Mouse (Mus musculus) E14TG2a.4 (cell line): ENCODE measurements around the gene Tenm2.

Source experiments
- H3K27me3 ChIP-seq: 2 replicates; pipeline ENCODE4 v1.6.1; 2014; ENCODE audit warnings: low read length, control low read depth; ENCODE audit not compliant: insufficient read depth
- H3K36me3 ChIP-seq: 2 replicates; pipeline ENCODE4 v1.6.1; 2014; ENCODE audit warnings: low read length, control low read depth; ENCODE audit not compliant: insufficient read depth
- H3K4me1 ChIP-seq: replicated peaks from 2 replicates; pipeline ENCODE4 v1.6.1; 2014; ENCODE audit warnings: low read depth, low read length, control low read depth
- H3K4me3 ChIP-seq: replicated peaks from 2 replicates; pipeline ENCODE4 v1.5.1; 2014; ENCODE audit warnings: mild to moderate bottlenecking, low read length
- H3K9me3 ChIP-seq: 2 replicates; pipeline ENCODE4 v1.6.1; 2014; ENCODE audit warnings: low read length, control low read depth
- CTCF ChIP-seq: conservative IDR thresholded peaks from 2 replicates; pipeline ENCODE4 v1.5.1; 2014; ENCODE audit warnings: low read length
- NANOG ChIP-seq: IDR thresholded peaks from 2 replicates; pipeline ENCODE4 v1.6.1; 2014; ENCODE audit warnings: borderline replicate concordance, low read length, mixed read lengths
- POU5F1 ChIP-seq: IDR thresholded peaks from 2 replicates; pipeline ENCODE4 v1.6.1; 2014; ENCODE audit warnings: low read length, borderline replicate concordance

The Tenm2 gene

DNA sequence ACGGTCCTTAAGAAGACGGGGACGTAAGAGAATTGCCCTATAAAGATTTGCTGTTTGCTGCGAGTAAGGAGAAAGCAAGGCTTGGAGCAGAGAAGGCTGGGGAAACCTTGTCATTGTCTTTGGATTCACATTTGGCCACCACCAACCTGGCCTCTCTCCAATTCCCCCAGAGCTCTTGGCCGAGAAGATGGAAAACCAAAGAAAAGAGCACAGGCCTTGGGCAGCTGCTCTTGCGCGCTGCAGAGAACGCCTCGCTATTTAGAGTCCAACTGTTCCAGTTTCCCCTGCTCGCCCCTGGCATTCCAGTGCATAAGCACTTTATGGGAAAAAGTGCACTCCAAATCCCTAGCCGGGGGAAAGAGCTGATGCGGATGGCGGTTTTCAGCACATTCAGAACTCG, 1139.5 kb downstream of the Tenm2 start:
- H3K4me3 ChIP-seq = no peak overlapping the region
- TF ChIP-seq CTCF (no peak), POU5F1 (no peak), NANOG (no peak)
- no peaks in the 10 kb centered on the region for H3K9me3 ChIP-seq
- peaks cover 4% of the 10 kb centered on the region; the same call in 1 of the 2 replicates for H3K27me3 ChIP-seq
- H3K36me3 ChIP-seq = no peaks in the 10 kb centered on the region
- H3K4me1 ChIP-seq = no peaks in the 10 kb centered on the region

DNA sequence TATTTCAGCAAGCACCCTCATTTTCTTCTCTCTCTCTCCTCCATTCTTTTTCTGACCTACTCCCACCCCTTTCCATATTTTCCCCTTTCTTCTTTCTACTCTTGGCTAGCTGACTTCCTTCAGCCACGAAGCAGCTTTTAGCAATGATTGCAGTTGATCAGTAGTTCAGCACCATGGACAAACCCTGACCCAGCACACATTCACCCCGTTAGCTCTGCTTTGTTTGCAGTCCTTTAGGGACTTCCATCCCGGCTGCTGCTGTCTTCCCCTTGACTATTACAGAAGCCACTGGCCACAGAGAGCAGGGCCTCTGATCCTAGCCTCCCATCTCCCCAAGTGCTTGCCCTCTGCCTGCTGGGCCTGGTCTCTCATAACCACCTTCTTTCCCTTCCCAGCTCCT, 1145.6 kb downstream of the Tenm2 start:
- no peak for TF ChIP-seq CTCF
- Histone ChIP-seq H3K4me1 (0 out of 2 replicates have a peak, but pooled peaks cover 3% of the 10 kb centered on the region), H3K27me3 (0 out of 2 replicates have a peak, but pooled peaks cover 3% of the 10 kb centered on the region), H3K36me3 (no peaks in the 10 kb centered on the region), H3K9me3 (no peaks in the 10 kb centered on the region), H3K4me3 (no peak overlapping the region)

DNA sequence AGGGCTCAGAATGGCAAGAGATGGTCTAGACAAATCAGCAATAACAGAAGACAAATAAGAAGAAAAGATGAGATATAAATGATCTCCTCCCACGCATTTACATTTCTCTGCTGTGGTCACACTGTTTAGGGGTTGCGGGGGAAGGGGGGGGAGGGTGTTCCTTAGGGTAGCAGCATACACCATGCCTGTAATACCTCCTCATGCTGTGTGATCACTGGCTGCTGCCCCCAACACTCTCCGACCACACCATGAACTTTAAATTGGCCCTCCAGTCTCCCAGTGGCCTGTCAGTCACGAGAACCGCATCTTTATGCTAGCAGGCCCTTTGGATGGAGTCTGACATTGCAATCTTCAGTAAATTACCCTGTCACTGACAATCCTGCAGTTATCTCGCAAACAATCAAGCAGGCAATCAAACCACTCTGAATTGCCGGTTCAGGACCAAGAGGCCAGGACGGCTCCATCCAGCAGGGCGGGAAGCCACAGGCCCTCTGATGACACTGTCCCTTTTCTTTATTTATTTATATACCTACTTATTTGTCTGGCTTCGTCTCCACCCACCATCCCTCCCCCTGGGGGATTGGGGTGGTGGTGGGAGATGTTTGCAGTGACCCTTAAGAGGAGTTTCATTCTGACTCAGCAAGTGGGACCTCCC, 1154.2 kb downstream of the Tenm2 start:
- no peaks in the 10 kb centered on the region for H3K36me3 ChIP-seq
- H3K4me3 ChIP-seq = no peak overlapping the region
- TF ChIP-seq NANOG (no peak), POU5F1 (no peak), CTCF (no peak)

DNA sequence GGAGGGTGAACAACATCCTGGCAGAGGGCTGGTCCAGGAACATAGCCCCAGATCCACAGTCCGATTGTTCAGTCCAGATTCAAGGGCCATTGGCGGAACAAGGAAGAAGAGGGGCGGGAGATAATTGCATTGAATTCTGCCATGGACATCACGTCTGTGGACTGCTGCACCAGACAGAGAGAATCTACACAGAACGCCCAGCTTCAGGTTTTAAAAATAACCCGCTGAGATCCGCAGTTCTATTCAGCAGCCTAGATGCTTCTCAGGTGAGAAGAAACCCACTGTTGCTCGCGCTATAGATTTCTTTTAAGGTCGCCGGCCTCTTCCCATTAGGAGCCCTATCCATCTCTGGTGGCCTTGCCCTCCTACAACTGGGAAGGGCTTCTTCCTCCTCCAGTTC, 1155.0 kb downstream of the Tenm2 start:
- no peaks in the 10 kb centered on the region for H3K9me3 ChIP-seq
- peak overlapping the region; percentile 24; the same call in 1 of the 2 replicates for H3K4me3 ChIP-seq
- no peaks in the 10 kb centered on the region for H3K36me3 ChIP-seq
- H3K27me3 ChIP-seq = 0 out of 2 replicates have a peak, but pooled peaks cover 3% of the 10 kb centered on the region
- peaks cover 26% of the 10 kb centered on the region for H3K4me1 ChIP-seq
- TF ChIP-seq POU5F1 (no peak), CTCF (no peak), NANOG (no peak)

More for the DNA sequence above, 1154.2 kb downstream of the Tenm2 start:
- Histone ChIP-seq H3K9me3 (no peaks in the 10 kb centered on the region), H3K4me1 (peaks cover 26% of the 10 kb centered on the region), H3K27me3 (0 out of 2 replicates have a peak, but pooled peaks cover under 1% of the 10 kb centered on the region)

DNA sequence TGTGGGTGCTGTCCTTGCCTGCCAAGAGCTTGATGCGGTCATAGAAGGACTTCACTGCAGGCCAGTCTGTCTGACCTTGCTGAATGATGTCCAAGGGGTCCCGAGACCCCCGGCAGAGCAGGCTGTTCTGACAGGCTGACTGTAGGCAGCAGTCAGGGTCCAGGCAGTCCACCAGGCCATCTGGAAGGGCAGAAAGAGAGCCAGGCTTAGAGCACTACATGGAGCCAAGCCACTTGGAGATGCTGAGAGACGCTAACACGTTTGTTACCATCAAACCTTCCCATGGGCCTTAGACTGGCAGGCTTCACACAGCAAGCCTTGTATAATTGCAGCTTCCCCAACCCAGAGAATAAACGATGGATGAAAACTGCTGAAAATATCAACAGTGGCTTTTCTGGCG, 1157.4 kb downstream of the Tenm2 start:
- H3K4me1 ChIP-seq = peaks cover 26% of the 10 kb centered on the region
- H3K9me3 ChIP-seq = no peaks in the 10 kb centered on the region
- H3K36me3 ChIP-seq = no peaks in the 10 kb centered on the region
- no peak for TF ChIP-seq CTCF
- no peak for TF ChIP-seq POU5F1
- no peak overlapping the region for H3K4me3 ChIP-seq
- H3K27me3 ChIP-seq = peaks cover 9% of the 10 kb centered on the region

DNA sequence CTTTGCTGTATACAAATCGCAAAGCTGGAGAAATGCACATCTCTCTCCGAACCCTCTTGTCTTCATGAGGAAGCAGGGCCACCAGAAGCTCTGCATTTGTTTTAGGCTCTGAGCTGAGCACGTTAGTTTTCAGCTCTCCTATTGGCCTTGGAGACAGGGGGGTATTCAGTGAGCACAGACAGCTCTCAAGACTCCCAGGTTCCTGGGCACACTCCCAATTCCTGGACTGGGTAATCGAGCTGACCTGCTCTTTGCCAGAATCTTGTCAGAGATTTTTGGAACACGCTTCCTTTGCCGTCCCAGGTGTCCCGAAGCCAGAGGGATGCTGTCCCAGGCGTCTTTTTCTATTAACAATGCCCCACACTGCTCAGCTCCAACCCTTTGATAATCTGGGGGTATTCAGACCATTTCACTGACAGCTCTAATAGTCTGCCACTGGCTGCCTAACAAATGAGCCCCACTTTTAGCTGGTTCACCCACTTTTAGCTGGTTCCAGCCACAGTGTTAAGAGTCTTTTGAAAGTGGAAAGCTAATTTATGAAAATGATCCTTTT, 1161.7 kb downstream of the Tenm2 start:
- 0 out of 2 replicates have a peak, but pooled peaks cover 1% of the 10 kb centered on the region for H3K4me1 ChIP-seq
- peaks cover 12% of the 10 kb centered on the region for H3K27me3 ChIP-seq
- no peaks in the 10 kb centered on the region for H3K9me3 ChIP-seq
- no peaks in the 10 kb centered on the region for H3K36me3 ChIP-seq
- H3K4me3 ChIP-seq = no peak overlapping the region
- no peak for TF ChIP-seq POU5F1
- no peak for TF ChIP-seq CTCF
- no peak for TF ChIP-seq NANOG

DNA sequence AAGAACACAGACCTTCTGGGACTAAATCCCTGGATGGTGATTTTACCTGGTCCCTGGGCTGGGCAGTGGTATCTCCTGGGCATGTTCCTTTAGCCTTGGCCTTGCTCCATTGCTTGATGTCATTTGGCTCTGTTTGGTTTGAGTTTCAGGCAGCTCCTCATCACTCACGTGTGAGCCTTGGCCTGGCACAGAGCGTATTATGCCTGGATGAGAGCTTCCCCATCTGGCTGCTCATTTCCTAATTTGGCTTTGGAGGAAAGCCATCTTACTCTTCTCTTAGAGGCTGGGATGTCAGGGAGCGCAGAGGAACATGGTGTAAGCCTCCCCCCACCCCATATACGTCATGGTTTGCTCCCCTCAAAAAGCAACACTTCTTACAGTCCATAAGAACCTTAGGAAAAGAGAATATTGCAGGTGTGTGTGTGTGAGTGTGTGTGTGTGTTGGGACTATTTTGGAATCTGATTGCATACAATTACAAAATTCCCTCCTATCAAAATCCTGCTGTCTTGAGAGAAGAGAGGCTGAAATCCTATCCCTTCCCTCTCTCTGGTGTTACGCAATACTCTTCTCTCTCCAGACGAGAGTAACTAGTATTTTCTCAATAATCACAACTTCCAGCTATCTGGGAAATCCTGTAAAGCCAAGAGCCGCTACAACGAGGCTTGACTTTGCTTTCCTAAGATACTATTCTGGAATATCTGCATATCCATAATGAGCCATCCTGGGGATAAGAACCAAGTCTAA, 1162.5 kb downstream of the Tenm2 start:
- H3K9me3 ChIP-seq = no peaks in the 10 kb centered on the region
- no peak overlapping the region for H3K4me3 ChIP-seq
- no peaks in the 10 kb centered on the region for H3K4me1 ChIP-seq
- TF ChIP-seq CTCF (no peak), POU5F1 (no peak), NANOG (no peak)
- H3K27me3 ChIP-seq = peaks cover 12% of the 10 kb centered on the region
- no peaks in the 10 kb centered on the region for H3K36me3 ChIP-seq

DNA sequence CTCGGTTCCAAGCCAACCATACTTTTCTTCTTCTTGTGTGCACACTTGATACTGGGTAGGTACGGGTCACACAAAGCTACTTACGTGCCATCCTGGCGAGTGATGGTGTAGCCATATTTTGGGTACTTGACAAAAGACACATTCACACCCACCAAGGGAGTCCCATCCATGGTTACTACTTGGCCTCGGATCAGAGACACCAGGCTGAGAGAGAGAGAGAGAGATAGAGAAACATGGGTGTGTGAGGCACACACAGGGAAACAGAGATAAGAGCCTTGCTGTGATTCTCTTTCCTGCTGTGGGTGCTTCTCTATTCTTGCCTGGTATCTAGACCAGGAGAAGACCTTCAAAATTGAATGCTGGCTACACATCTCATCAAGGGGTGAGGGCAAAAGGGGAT, 1163.1 kb downstream of the Tenm2 start:
- Histone ChIP-seq H3K9me3 (no peaks in the 10 kb centered on the region), H3K4me3 (no peak overlapping the region), H3K27me3 (peaks cover 12% of the 10 kb centered on the region), H3K4me1 (no peaks in the 10 kb centered on the region), H3K36me3 (no peaks in the 10 kb centered on the region)
- no peak for TF ChIP-seq POU5F1
- TF ChIP-seq CTCF = no peak
- TF ChIP-seq NANOG = no peak
